Mouse (Mus musculus) regulatory T cell (primary cell): ENCODE data around the gene Pfkp.

Experiments used
- in situ Hi-C: fragments of 300-600 bp; cut with MboI, MseI; formaldehyde crosslinking; loops from one replicate; pipeline ENCODE4 v1.15.1; 2025; ENCODE audit warnings: high pct_unique_total_duplicates

The Pfkp gene

GRCm38 (mm10) chr13:6620250-6620649, 28.3 kb downstream of the Pfkp start:
- in situ Hi-C loops = no loop called here

- in situ Hi-C loops = loop anchor here (10.0 kb wide), 1 partner anchor 66 kb away; no protein-coding TSS in a partner anchor
These were observed 29.9 kb downstream of the Pfkp start for GRCm38 (mm10) chr13:6618711-6619110.

GRCm38 (mm10) chr13:6613690-6614445, 34.7 kb downstream of the Pfkp start:
- in situ Hi-C loops = loop anchor here (10.0 kb wide), 1 partner anchor 71 kb away; no protein-coding TSS in a partner anchor

GRCm38 (mm10) chr13:6602786-6603409, 45.7 kb downstream of the Pfkp start:
- in situ Hi-C loops = no loop called here

GRCm38 (mm10) chr13:6601676-6602075, 46.9 kb downstream of the Pfkp start:
- in situ Hi-C loops = no loop called here

GRCm38 (mm10) chr13:6600626-6601025, 48.0 kb downstream of the Pfkp start:
- in situ Hi-C loops = no loop called here

GRCm38 (mm10) chr13:6597801-6598200, 50.8 kb downstream of the Pfkp start:
- in situ Hi-C loops = no loop called here

GRCm38 (mm10) chr13:6595403-6595802, 53.2 kb downstream of the Pfkp start:
- in situ Hi-C loops = no loop called here

GRCm38 (mm10) chr13:6590846-6591245, 57.7 kb downstream of the Pfkp start:
- in situ Hi-C loops = no loop called here

GRCm38 (mm10) chr13:6586009-6586408, 62.6 kb downstream of the Pfkp start:
- in situ Hi-C loops = no loop called here

- in situ Hi-C loops = no loop called here
These were observed 65.0 kb downstream of the Pfkp start for GRCm38 (mm10) chr13:6583499-6584125.

- in situ Hi-C loops = no loop called here
These were observed 72.6 kb downstream of the Pfkp start for GRCm38 (mm10) chr13:6575920-6576509.

- in situ Hi-C loops = no loop called here
These were observed 83.0 kb downstream of the Pfkp start for GRCm38 (mm10) chr13:6565571-6565970.

- in situ Hi-C loops = no loop called here
These were observed 86.2 kb downstream of the Pfkp start for GRCm38 (mm10) chr13:6562409-6562808.

GRCm38 (mm10) chr13:6557771-6558170, 90.8 kb downstream of the Pfkp start:
- in situ Hi-C loops = no loop called here

- in situ Hi-C loops = no loop called here
These were observed 92.9 kb downstream of the Pfkp start for GRCm38 (mm10) chr13:6555656-6556055.

GRCm38 (mm10) chr13:6553708-6554107, 94.9 kb downstream of the Pfkp start:
- in situ Hi-C loops = no loop called here

- in situ Hi-C loops = no loop called here
These were observed 113.2 kb downstream of the Pfkp start for GRCm38 (mm10) chr13:6535287-6535932.

GRCm38 (mm10) chr13:6532683-6533082, 115.9 kb downstream of the Pfkp start:
- in situ Hi-C loops = no loop called here
